ENCODE assay signal across 12 mouse cellular contexts in the genomic region with DNA sequence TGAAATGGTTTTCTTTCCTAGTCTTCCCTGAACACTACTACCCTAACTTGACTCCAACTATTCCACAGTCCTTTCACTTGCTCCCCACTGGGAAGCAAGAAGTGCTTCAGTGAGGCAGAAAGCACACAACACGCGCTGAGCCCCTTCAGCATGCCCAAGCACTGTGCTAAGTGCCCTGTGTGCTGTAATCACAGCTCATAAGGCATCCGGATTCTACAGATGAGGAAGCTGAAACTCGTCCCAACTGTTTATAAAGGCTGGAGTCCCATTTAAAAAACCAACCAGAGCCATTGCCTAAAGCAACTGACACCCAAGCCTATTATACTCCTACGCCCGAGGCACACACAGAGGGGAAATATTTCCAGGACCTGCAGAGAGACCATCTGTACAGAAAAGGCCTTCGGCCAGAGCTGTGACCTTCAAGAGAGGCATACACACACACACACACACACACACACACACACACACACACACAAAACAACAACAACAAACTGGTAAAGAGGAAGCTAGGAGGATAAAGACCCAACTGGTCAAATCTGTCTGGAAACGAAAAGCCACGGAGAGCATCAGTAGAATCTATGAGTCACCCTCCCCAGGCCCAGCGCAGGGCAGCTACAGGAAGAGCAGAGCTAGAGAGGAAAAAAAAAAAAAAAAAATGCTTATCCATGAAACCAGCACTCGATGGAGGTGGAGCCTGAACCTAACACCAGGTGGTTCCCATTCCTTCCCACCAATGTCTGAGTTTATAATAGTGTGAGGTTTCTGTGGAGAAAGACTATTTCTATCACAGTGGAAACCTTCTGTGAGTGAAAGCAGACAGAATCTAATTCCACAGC.
DNase-seq lines count a peak whose midpoint lies in the region; ATAC-seq lines count a peak whose summit lies in the region.
"Had no signal": no experiment of that assay in that cellular context is flagged by ENCODE, and none has a peak within 500 bp of the region (broad histone marks: within the 10 kb centered on the region; RNA-seq: fewer than 3 reads in every experiment).

No protein-coding gene starts in this region.

- no peak overlapping the region for H3K4me2 ChIP-seq in kidney, embryonic 14.5 days (replicated peaks; ENCODE audit: low read depth, low read length)
- H3K4me2 ChIP-seq: forebrain, embryonic 15.5 days; neural tube, embryonic 15.5 days had no signal

- H3K4me3 ChIP-seq in kidney, embryonic 14.5 days (ENCODE audit: low read length), result no peak overlapping the region
- H3K4me3 ChIP-seq: forebrain, embryonic 15.5 days; heart, adult 2 months; neural tube, embryonic 15.5 days had no signal

- 55% methylated on average over 11 of the region's 11 CpGs for WGBS in kidney, embryonic 14.5 days

- H3K9me3 ChIP-seq in kidney, embryonic 14.5 days (ENCODE audit: control insufficient read depth, low read length), result no peaks in the 10 kb centered on the region
- H3K9me3 ChIP-seq: forebrain, embryonic 15.5 days; neural tube, embryonic 15.5 days had no signal

- no peak for DNase-seq in kidney, postnatal 14 days
- peak; percentile 42 for DNase-seq in 3T3-L1 (ENCODE audit: low read depth, low spot score)
- peak; percentile 96 for DNase-seq in brain, adult 2 months (ENCODE audit: low read depth, low spot score)
- DNase-seq in layer of hippocampus, adult 11-12 months (ENCODE audit: low spot score), result no peak
- DNase-seq: heart, adult 2 months had no signal

- no peaks in the 10 kb centered on the region for H3K36me3 ChIP-seq in kidney, embryonic 14.5 days (ENCODE audit: control insufficient read depth, insufficient read depth, low read length)
- H3K36me3 ChIP-seq: forebrain, embryonic 15.5 days; neural tube, embryonic 15.5 days had no signal

- H3K27ac ChIP-seq in kidney, embryonic 14.5 days (ENCODE audit: low read depth, low read length), result peak overlapping the region; percentile 73; the same call in 1 of the 2 replicates
- H3K27ac ChIP-seq: forebrain, embryonic 15.5 days; heart, adult 2 months; neural tube, embryonic 15.5 days had no signal

- H3K4me1 ChIP-seq in kidney, embryonic 14.5 days (ENCODE audit: control insufficient read depth, insufficient read depth, low read length), result 0 out of 2 replicates have a peak, but pooled peaks cover 3% of the 10 kb centered on the region
- H3K4me1 ChIP-seq: forebrain, embryonic 15.5 days; neural tube, embryonic 15.5 days had no signal

- H3K27me3 ChIP-seq in kidney, embryonic 14.5 days (ENCODE audit: control insufficient read depth, insufficient read depth, low read length), result no peaks in the 10 kb centered on the region
- H3K27me3 ChIP-seq: forebrain, embryonic 15.5 days; neural tube, embryonic 15.5 days had no signal

- peak; percentile 79 for ATAC-seq in kidney, embryonic 14.5 days (ENCODE audit: low FRiP score, low TSS enrichment)
- 0 out of 2 replicates have a peak, but pooled peaks have one; percentile 25 for ATAC-seq in common myeloid progenitor, adult 5-6 weeks (replicated peaks; ENCODE audit: low read depth, poor library complexity, severe bottlenecking)
- ATAC-seq in granulocyte monocyte progenitor cell, adult 5-6 weeks (replicated peaks; ENCODE audit: poor library complexity, severe bottlenecking), result no peak
- no peak for ATAC-seq in frontal cortex, adult (ENCODE audit: low TSS enrichment)
- ATAC-seq: forebrain, embryonic 15.5 days; midbrain, embryonic 16.5 days had no signal

- no peak overlapping the region for H3K9ac ChIP-seq in kidney, embryonic 14.5 days (ENCODE audit: low read depth, low read length)
- H3K9ac ChIP-seq: forebrain, embryonic 15.5 days; neural tube, embryonic 15.5 days had no signal

Comparison
In these comparisons a context has a peak if more than half of its experiments do, and no peak if none do; other contexts are left out.
1. ATAC-seq: peak in kidney, embryonic 14.5 days (single experiment) and common myeloid progenitor, adult 5-6 weeks (single experiment); none in granulocyte monocyte progenitor cell, adult 5-6 weeks (single experiment) and frontal cortex, adult (single experiment).
2. DNase-seq: peak in 3T3-L1 (single experiment) and brain, adult 2 months (single experiment); none in kidney, postnatal 14 days (single experiment) and layer of hippocampus, adult 11-12 months (single experiment).